Mouse (Mus musculus) mouse embryonic stem cell (cell line): Measurements from ENCODE around the gene Npr2.

Source experiments
- in situ Hi-C, 2 experiments: fragments of 300-500 bp; cut with MboI; formaldehyde crosslinking; loops; 1 replicate in 1 of 2; 3 replicates in 1 of 2; pipeline ENCODE4 v1.14.3; 2019 to 2020; ENCODE audit warnings: low sequenced_read_pairs in 2 of 2, low pct_unique_long_range_greater_than_20kb in 1 of 2, mixed read lengths in 1 of 2; ENCODE audit not compliant: unreplicated experiment in 1 of 2

Gene Npr2

DNA sequence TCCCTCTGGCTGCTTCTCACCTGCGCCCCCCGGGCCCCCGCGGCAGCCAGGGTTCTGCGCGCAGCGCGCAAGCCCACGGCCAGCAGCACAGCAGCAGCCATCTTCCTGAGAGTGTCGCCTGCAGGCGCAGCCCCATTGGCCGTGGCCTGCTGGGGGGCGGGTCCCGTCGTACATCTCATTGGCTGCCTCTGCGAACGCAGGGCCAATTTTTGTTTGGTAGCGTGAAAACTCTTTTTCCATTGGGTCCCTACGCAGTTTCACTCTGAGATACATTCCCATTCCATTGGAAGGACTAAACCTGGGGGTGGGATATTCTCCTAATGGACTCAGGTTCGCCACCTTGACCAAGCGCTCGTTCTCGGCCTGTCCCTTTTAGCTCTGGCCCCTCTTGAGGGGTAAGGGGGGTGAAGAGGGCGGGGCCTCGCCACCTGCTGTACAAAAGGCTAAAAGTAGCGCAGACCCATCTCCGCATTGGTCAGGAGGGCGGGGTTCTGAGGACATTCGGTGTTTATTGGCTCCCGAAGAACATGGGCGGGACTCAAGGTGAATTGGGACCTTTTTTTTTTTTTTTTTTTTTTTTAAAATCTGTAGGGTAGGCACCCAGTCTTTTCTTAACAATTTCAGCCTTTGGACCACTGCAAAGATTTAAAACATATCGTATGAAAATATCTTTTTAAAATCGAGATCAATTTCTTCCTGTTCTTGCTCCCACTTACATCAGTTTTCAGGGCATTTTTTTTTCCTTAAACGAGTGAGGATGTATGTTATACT lies 24.8 kb downstream of the Npr2 start, which contains the start of gene Hint2:
Gene Hint2 (minus strand): TSS at position 128 of the 771 bp plus-strand sequence.
- in situ Hi-C loops = no loop called here

DNA sequence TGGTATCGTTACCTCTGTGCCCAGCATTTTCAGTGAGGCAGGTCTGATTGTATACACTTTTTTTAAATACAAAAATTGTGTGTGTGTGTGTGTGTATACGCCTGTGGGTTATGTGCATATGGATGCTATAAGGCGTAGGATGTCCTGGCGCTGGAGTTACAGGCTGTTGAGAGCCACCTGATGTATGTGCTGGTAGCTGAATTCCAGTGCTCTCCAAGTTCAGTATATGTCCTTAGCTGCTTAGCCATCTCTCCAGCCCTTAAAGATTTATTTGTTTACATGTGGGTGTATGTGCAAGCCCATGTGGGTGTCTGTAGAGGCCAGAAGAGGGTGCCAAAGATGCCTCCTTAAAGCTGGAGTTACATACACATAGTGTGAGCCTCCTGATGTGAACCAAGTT lies 25.4 kb downstream of the Npr2 start:
- in situ Hi-C loops = no loop called here

DNA sequence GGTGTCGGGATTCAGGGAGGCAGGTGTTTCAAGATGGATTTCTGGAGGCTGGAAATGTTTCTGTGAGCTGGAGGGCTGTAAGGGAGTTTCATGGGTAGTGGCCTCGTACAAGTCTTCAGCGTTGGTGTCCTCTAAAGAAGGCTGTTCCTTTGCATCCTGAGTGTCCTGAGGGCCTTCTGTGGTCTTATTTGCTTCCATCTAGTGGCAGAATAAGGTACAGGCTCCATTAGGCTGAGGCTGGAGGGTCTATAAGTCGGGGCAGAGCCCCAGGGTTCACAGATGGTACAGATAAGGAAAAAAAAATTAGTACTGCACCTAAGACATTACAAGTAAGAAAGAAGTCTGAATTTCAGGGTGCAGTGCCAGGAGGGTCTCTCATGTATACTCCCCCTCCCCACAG lies 34.7 kb downstream of the Npr2 start:
- in situ Hi-C loops = no loop called here

DNA sequence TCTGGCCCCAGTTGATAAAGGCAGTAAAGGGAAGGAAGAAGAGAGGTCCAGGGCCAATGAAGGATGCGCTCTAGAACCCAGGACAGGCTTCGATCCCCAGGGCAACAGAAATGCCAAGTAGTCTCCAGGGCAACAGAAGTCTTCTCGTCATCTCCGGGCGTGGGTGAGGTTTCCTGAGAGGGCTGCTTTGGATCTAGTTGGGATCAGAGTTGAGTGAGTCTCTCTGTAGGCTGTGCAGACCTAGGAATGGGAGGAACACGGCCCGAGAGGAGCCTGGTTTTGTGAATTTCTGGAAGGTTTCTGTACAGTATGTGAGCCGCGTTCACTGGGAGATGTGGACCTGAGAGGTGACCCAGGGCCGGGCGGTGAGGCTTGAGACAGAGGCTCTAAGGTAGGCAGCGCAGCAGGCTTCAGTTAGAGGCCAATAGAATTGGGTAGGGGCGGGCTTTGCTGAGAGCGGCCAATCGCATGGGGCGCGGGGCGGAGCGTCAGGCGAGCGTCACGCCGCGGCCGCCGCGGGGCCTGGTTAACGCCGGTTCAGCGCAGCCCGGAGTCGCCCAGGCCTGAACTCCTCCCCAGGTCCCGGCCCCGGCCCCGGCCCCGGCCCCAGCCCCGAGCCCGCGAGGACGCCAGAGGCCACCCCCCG lies 37.2 kb downstream of the Npr2 start, which contains the start of the genes Tmem8b and Fam221b:
Gene Tmem8b (plus strand): TSS at position 190 of the 646 bp plus-strand sequence.
Gene Fam221b (minus strand): TSS at position 364 of the 646 bp plus-strand sequence.
- in situ Hi-C loops = no loop called here

DNA sequence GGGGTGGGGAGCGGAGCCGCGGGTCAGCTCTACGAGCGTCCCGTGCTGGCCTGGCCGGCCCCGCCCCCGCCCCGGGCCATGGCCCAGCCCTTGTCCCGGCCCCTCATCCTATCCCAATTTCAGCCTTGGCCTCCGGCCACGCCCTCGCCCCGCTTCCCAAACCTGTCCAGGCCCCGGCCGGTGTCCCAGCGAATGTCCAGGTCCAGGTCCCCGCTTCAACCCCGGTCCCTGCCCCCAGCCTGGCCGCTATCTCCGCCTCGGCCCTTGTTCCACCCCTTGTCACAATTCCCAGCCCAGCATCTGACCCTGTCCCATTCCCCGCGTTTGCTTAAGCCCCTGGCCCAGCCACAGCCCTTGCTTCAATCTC lies 37.7 kb downstream of the Npr2 start:
- in situ Hi-C loops = no loop called here

DNA sequence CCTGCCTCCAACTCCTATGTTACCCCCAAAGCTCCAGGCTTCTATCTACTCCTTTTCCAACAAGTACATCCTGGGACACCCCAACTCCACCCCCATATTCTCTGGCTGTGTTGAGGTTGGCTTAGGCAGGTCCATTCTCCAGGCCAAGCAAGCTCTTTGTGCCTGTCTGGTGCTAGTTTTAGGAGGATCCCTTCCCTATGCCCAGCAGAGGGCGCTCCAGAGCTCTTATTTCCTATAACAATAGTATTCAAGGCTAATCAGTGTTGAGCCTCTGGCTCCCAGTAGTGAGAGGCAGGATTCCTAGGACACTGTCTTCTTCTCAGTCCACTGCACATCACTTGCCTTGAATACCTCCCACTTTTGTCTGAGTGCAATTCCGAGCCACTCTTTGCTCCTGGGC lies 40.3 kb downstream of the Npr2 start:
- in situ Hi-C loops = no loop called here

DNA sequence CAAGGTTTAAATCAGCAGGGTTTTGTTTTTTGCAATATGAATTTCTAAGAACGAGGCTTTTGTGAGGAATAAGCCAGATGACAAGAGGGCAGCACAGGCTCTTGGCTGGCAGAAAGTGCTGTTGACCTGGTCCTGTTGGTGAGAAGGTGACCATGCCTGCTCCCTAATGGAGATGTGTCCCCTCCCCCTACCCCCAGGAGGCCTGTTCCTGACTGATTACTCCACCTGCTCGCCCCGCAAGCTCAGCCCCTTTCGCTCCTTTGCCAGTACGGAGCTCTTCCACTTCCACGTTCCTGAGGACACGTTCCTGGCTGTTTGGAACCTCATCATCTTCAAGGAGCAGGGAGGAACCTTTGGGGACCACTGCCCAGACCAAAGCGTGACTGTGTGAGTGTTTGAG lies 42.0 kb downstream of the Npr2 start:
- in situ Hi-C loops = no loop called here

DNA sequence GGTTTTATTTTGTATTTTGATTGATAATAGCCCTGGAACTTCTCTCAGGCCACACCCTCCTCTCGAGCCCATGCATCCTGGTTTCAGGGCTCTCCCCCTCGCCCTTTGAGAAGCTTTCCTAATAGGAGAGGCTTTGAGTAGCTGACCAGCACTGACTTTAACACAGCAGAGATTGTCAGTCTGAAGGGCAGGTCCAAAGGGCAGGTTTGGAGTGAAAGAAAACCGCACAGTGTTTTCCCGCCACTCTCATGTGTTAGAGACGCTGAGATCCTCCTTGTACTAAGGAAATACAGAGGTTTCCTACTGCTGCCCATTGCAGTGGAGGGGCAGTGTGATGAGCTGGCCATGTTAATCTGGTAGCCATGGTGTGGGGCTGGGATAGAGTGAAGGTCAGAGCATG lies 43.2 kb downstream of the Npr2 start:
- in situ Hi-C loops = no loop called here

DNA sequence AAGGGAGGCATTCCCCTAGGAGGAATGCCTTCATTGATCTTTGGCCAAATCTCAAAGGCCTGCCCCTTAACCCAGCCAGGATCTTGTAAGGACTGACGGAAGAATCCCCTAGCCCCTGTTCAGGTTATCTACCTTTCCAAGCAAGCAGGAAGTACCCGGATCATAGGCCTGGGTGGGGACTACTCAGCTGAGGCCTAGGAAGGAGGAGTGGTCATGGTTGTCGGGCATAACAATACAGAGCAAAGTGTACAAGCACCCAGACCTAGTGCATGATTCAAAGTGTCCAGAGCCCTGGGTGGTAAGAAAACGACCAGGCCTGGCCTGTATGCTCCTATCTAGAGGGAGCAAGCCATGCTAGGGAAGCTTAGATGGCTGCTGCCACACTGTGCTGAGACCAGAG lies 43.9 kb downstream of the Npr2 start:
- in situ Hi-C loops = no loop called here

DNA sequence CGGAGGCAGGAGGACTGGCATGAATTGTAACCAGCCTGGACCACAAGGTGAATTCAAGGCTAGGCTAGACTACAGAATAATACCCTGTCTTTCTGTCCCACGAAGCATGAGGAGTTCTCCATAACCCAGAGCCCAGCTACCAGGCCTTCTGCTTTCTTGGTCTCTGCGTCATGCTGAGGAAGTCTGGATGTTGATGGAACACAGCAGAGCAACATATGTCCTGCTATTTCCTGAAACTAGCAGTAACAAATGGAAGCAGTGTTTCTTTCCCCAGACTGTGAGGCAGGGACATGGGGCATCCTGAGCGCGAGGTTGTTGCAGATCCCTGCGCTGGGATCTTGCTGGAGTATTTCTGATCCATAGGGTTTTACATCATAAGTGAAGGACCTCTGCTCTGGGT lies 46.8 kb downstream of the Npr2 start:
- in situ Hi-C loops = no loop called here

DNA sequence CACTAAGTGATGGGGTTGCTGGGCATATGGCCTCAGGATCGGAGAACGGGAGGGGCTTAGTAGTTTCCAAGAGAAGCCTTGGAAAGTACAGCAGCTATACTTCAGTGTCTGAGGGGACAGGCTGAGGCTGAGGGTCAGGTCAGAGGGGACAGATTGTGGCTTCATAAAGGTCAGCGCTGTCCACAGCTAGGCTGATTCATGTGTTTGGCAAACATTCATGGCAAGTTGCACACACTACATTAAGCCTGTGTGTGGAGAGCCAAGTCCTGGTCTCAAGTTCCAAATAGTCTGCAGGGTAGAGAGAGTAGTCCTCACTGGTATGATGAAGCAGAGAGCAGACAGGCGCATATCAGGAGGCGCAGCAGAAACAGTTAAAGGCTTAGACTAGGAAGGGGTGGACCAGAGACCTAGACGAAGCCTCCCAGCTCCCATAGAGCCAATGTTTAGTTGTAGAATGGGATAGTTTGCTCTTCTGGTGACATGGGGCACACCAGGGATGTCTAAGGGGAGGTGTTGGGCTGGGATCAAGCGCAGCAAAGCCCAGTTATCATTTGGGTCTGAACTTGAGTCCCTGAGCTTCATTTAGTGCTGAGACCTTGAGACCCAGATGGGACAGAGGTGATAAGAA lies 47.8 kb downstream of the Npr2 start:
- in situ Hi-C loops = no loop called here

DNA sequence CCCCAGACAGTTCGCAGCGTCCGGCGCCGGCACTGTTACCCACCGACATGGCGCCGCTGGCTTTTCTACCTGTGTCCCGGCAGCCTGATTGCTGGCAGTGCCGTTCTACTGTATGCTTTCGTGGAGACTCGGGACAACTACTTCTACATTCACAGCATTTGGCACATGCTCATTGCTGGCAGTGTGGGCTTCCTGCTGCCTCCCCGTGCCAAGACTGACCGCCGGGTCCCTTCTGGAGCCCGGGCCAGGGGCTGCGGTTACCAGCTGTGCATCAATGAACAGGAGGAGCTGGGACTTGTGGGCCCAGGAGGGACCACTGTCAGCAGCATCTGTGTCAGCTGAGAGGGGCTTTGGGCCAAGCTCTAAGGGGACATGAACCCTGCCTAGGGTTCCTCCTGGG lies 58.3 kb downstream of the Npr2 start:
- in situ Hi-C loops = no loop called here

DNA sequence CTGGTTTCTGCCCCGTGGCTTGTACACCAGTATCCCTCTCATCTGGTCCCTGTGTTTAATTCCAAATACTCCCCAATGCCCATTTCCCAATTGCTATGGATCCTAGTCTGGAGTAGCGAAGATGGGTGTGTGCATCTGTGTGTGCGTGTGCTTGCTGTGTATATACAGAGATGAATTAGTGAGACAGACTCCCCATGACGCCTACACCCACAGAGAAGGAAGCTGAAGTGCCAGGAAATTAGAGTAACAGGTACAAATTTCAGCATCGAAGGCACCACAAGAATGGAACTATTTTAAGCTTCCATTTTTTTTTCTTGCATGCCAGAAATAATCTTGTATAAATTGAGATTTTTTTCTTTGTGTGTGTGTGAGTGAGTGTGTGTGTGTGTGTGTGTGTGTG lies 59.3 kb downstream of the Npr2 start:
- in situ Hi-C loops = no loop called here

DNA sequence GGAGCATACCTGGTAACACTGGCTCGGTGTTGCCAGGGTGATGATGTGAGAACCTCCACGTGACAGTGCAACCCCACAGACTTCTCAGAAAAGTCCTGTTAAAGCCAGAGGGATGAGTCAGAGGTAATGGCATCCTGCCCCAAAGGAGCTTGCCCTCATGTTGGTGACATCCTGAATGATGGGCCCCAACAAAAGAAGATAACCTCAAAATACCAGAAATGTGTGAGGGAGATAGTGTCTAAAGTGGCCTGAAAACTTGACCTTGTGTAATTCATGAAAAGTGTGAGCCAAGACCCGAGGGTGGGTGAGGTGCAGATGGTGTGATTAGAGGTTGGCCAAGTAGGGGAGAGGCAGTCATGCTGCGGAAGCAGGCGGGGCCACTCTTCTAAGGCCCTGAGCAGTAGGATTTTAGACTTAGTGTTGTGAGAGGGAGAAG lies 62.1 kb downstream of the Npr2 start:
- in situ Hi-C loops = no loop called here

DNA sequence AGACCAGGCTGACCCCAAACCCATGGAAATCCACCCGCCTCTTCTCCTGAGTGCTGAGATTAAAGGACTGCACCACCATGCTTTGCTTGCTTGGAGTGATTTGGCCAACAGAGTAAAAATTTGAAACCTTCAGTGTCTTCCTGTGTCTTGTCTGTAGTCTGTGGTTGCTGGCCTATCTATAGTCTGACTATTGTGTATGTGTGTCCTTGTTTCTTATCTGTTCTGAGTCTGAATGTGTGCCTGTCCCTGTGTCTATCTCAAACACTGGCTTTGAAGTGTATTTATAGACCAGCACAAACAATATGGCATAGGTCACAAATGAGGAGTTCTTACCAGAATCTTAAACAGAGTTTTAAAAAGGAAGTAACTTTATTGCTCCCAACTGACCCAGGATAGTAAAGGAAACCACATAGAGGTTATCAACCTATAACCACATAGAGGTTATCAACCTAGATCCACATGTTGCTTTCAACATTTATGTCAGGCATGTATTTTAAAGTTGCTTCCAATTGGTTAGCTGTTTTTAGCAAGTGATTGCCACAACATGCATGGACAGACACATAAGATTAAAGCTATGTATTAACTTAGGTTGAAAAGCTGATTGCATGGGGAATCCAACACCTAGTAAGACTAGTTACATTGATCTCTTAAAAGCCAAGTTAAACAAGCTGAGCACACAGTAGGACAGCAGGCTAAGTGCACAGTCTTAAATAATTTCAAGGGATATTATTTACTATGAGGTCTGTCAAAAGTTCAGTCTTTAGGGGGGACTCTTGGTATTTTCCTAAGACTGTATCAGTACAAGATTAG lies 62.9 kb downstream of the Npr2 start:
- in situ Hi-C loops = no loop called here

DNA sequence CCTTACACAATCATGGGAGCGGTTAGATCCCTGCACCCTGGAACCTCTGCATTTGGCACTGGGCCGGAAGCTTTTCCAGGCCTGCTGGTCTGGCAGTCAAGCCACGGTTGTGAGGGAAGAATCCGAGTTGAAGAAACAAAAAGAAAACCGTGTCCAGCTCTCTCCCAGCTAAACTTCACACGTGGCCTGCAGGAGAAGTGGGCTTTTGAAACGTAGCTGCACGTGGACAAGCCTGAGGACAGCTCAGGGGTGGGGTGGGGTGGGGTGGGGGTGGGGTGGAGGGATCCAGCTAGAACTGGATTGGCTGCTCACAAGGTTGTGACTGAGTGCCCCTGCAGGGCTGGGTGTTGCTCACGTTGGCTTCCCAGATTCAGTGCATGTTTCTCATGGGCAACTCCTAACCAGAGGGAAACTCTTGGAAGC lies 63.5 kb downstream of the Npr2 start:
- in situ Hi-C loops = no loop called here

DNA sequence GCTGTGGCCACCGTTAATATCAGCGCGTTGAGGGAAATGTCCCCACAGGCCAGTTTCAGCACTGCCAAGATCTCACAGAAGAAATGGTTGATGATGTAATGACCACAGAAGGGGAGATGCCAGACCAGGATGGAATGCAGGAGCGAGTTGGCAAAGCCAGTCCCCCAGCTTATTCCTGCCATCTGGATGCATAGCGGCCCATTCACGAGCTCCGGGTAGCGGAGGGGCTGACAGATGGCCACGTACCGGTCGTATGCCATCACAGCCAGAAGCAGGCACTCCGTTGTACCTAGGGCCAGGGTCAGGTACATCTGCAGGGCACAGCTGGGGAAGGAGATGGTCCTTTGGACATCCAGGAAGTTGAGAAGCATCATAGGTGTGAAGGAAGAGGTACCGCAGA lies 64.8 kb downstream of the Npr2 start:
- in situ Hi-C loops = no loop called here

DNA sequence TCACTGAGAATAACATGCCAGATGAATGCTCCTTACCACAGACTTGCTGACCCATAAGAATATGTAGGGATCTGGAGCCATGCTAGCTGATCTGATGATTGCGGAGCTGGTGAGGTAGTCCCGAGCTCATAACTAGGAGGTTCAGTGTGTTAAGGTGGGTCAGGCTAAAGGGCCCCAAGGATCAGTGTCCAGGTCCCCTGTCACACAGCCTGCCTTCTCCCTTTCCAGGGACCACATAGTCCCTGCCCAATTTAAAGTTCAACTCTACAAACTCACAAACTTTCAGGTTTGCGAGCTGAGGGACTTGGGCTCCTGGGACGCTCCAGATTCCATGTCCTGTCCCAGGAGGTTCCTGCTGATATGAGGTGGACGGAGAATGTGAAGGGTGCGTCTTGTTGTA lies 69.0 kb downstream of the Npr2 start, which contains the start of gene Olfr70:
Gene Olfr70 (minus strand): TSS at position 101 of the 400 bp plus-strand sequence.
- in situ Hi-C loops = no loop called here
